In genomic region chr6:116455781-116456180, GRCm38 (mm10) we compare ENCODE assay signal across 12 mouse cellular contexts. TPM values are rescaled to one million over a fixed set of nuclear protein-coding genes. Genes with fewer than 3 reads are reported as not detected.
A peak's percentile ranks its signal among the peaks of the same experiment; 100 is the strongest.
DNase-seq lines count a peak whose midpoint lies in the region; ATAC-seq and TF ChIP-seq lines count a peak whose summit lies in the region.
"Had no signal": no experiment of that assay in that cellular context is flagged by ENCODE, and none has a peak within 500 bp of the region (broad histone marks: within the 10 kb centered on the region; RNA-seq: fewer than 3 reads in every experiment).

No protein-coding gene starts in this region.

- H3K4me3 ChIP-seq in lung, adult 2 months (replicated peaks; ENCODE audit: extremely low read depth, low read depth, low read length), result no peak overlapping the region
- H3K4me3 ChIP-seq in liver, postnatal 0 days (ENCODE audit: low read depth, low read length), result no peak overlapping the region
- no peak overlapping the region for H3K4me3 ChIP-seq in neural tube, embryonic 15.5 days (replicated peaks)
- no peak overlapping the region for H3K4me3 ChIP-seq in forebrain, embryonic 12.5 days (replicated peaks)

- H3K36me3 ChIP-seq in liver, postnatal 0 days (replicated peaks; ENCODE audit: insufficient read depth, low read length), result no peaks in the 10 kb centered on the region
- no peaks in the 10 kb centered on the region for H3K36me3 ChIP-seq in neural tube, embryonic 15.5 days
- H3K36me3 ChIP-seq in forebrain, embryonic 12.5 days (replicated peaks), result no peaks in the 10 kb centered on the region

- TF ChIP-seq CTCF in lung, adult 2 months (IDR thresholded peaks at IDR 0.05; ENCODE audit: insufficient read depth, low read length), result no peak
- no peak for TF ChIP-seq CTCF in liver, postnatal 0 days (IDR thresholded peaks at IDR 0.05; ENCODE audit: low read depth)

- H3K4me2 ChIP-seq in liver, postnatal 0 days (ENCODE audit: low read depth, low read length), result no peak overlapping the region
- no peak overlapping the region for H3K4me2 ChIP-seq in neural tube, embryonic 15.5 days
- H3K4me2 ChIP-seq in forebrain, embryonic 12.5 days, result no peak overlapping the region

- no peak for TF ChIP-seq EP300 in liver, postnatal 0 days (IDR thresholded peaks at IDR 0.05; ENCODE audit: low read depth)

- H3K9ac ChIP-seq in liver, postnatal 0 days (replicated peaks), result no peak overlapping the region
- H3K9ac ChIP-seq in neural tube, embryonic 15.5 days (replicated peaks), result no peak overlapping the region
- H3K9ac ChIP-seq in forebrain, embryonic 12.5 days, result no peak overlapping the region

- no peaks in the 10 kb centered on the region for H3K9me3 ChIP-seq in liver, postnatal 0 days (ENCODE audit: low read length)
- no peaks in the 10 kb centered on the region for H3K9me3 ChIP-seq in neural tube, embryonic 15.5 days (replicated peaks)
- no peaks in the 10 kb centered on the region for H3K9me3 ChIP-seq in forebrain, embryonic 12.5 days

- TF ChIP-seq POLR2A in lung, adult 2 months (IDR thresholded peaks at IDR 0.05; ENCODE audit: borderline replicate concordance, extremely low read depth, low read depth, low read length), result no peak

- ATAC-seq in liver, postnatal 0 days, result peak; percentile 21; the same call in 1 of the 2 replicates
- no peak for ATAC-seq in neural tube, embryonic 15.5 days (ENCODE audit: low FRiP score)
- ATAC-seq in forebrain, embryonic 12.5 days (ENCODE audit: low FRiP score), result no peak

- WGBS in lung, adult 2 months, result 53% methylated on average over 4 of the region's 4 CpGs
- 32% methylated on average over 4 of the region's 4 CpGs for WGBS in liver, postnatal 0 days (ENCODE audit: insufficient replicate concordance)
- 79% methylated on average over 4 of the region's 4 CpGs for WGBS in neural tube, embryonic 15.5 days
- 88% methylated on average over 4 of the region's 4 CpGs for WGBS in forebrain, embryonic 12.5 days

- peak; percentile 4 for DNase-seq in adrenal gland, adult 8-10 months
- DNase-seq in adrenal gland, postnatal 25 days, result no peak
- DNase-seq in lung, adult 18-20 months, result peak; percentile 51 to 57
- no peak for DNase-seq in lung, adult 2 months
- DNase-seq in liver, postnatal 0 days, result peak; percentile 21
- peak; percentile 4 for DNase-seq in telencephalon, adult 2 months (ENCODE audit: low read depth, low spot score)
- DNase-seq: cerebellum, postnatal 14 days had no signal

- peaks cover 9% of the 10 kb centered on the region for H3K27me3 ChIP-seq in liver, postnatal 0 days (ENCODE audit: insufficient read depth, low read length)
- H3K27me3 ChIP-seq in neural tube, embryonic 15.5 days (replicated peaks), result peaks cover 11% of the 10 kb centered on the region
- H3K27me3 ChIP-seq in forebrain, embryonic 12.5 days, result peaks cover 19% of the 10 kb centered on the region

- peak overlapping the region; percentile 48; the same call in 1 of the 2 replicates for H3K27ac ChIP-seq in liver, postnatal 0 days (ENCODE audit: low read depth)
- no peak overlapping the region for H3K27ac ChIP-seq in neural tube, embryonic 15.5 days (replicated peaks)
- no peak overlapping the region for H3K27ac ChIP-seq in forebrain, embryonic 12.5 days

- no peaks in the 10 kb centered on the region for H3K4me1 ChIP-seq in lung, adult 2 months (ENCODE audit: control insufficient read depth, insufficient read depth, low read length)
- peaks cover 3% of the 10 kb centered on the region; the same call in 1 of the 2 replicates for H3K4me1 ChIP-seq in liver, postnatal 0 days (ENCODE audit: insufficient read depth)
- H3K4me1 ChIP-seq in neural tube, embryonic 15.5 days, result peaks cover 4% of the 10 kb centered on the region
- H3K4me1 ChIP-seq in forebrain, embryonic 12.5 days, result peaks cover 4% of the 10 kb centered on the region; the same call in 1 of the 2 replicates

RNA-seq across cellular contexts. Expression of gene Alox5, which starts 5.2 kb away (rescaled TPM):
- 1 to 10 TPM; 1.7 to 4.4 (median 1.9) TPM for total RNA-seq in adrenal gland, adult 8-10 months (2022)
- 0.97 and 1.5 TPM in 2 replicates for total RNA-seq in adrenal gland, postnatal 25 days (2021)
- 8.6 and 9.1 TPM in 2 replicates for polyA plus RNA-seq in lung, adult 2 months (2012; rRNA removed)
- 5.0 and 6.6 TPM in 2 replicates for polyA plus RNA-seq in liver, postnatal 0 days (2015; fragmentation: Nextera tagmentation; extraction: Ambion mirVana)
- 0.82 and 0.95 TPM in 2 replicates for polyA plus RNA-seq in neural tube, embryonic 15.5 days (2015; fragmentation: Nextera tagmentation; extraction: Ambion mirVana)
- polyA plus RNA-seq in forebrain, embryonic 12.5 days (2016; fragmentation: Nextera tagmentation; extraction: Ambion mirVana), result 0.29 and 0.53 TPM in 2 replicates

RNA-seq across cellular contexts. Expression of gene Olfr211, which starts 33.1 kb away (rescaled TPM):
- not detected for total RNA-seq in adrenal gland, adult 8-10 months (2022)
- total RNA-seq in adrenal gland, postnatal 25 days (2021), result not detected in 2 replicates
- not detected in 2 replicates for polyA plus RNA-seq in lung, adult 2 months (2012; rRNA removed)
- not detected in 2 replicates for polyA plus RNA-seq in liver, postnatal 0 days (2015; fragmentation: Nextera tagmentation; extraction: Ambion mirVana)
- polyA plus RNA-seq in neural tube, embryonic 15.5 days (2015; fragmentation: Nextera tagmentation; extraction: Ambion mirVana), result not detected in 2 replicates
- polyA plus RNA-seq in forebrain, embryonic 12.5 days (2016; fragmentation: Nextera tagmentation; extraction: Ambion mirVana), result not detected in 2 replicates
- total RNA-seq: megakaryocyte-erythroid progenitor cell, adult 5-6 weeks had no signal
- polyA plus RNA-seq: hindbrain, embryonic 11.5 days; stomach, embryonic 16.5 days had no signal

RNA-seq across cellular contexts. Expression of gene Olfr212, which starts 50.5 kb away (rescaled TPM):
- under 1 TPM; 0.10 to 0.12 (median 0.11) TPM for total RNA-seq in adrenal gland, adult 8-10 months (2022)
- not detected in 2 replicates for total RNA-seq in adrenal gland, postnatal 25 days (2021)
- polyA plus RNA-seq in lung, adult 2 months (2012; rRNA removed), result not detected in 2 replicates
- polyA plus RNA-seq in liver, postnatal 0 days (2015; fragmentation: Nextera tagmentation; extraction: Ambion mirVana), result not detected in 2 replicates
- not detected in 2 replicates for polyA plus RNA-seq in neural tube, embryonic 15.5 days (2015; fragmentation: Nextera tagmentation; extraction: Ambion mirVana)
- polyA plus RNA-seq in forebrain, embryonic 12.5 days (2016; fragmentation: Nextera tagmentation; extraction: Ambion mirVana), result not detected in 2 replicates
- total RNA-seq: megakaryocyte-erythroid progenitor cell, adult 5-6 weeks had no signal
- polyA plus RNA-seq: hindbrain, embryonic 11.5 days; stomach, embryonic 16.5 days had no signal

Comparison
In these comparisons a context has a peak if more than half of its experiments do, and no peak if none do; other contexts are left out.
1. DNase-seq: peak in adrenal gland, adult 8-10 months (single experiment), lung, adult 18-20 months (2 of 2), liver, postnatal 0 days (single experiment) and telencephalon, adult 2 months (single experiment); none in adrenal gland, postnatal 25 days (single experiment) and lung, adult 2 months (single experiment).